Mouse (Mus musculus): ENCODE results near the gene Pigg. TPM values are rescaled to one million over a fixed set of nuclear protein-coding genes. Genes with fewer than 3 reads are reported as not detected.

The Pigg gene
- total RNA-seq (2023), result 1.1 and 1.5 TPM in 2 replicates

DNA sequence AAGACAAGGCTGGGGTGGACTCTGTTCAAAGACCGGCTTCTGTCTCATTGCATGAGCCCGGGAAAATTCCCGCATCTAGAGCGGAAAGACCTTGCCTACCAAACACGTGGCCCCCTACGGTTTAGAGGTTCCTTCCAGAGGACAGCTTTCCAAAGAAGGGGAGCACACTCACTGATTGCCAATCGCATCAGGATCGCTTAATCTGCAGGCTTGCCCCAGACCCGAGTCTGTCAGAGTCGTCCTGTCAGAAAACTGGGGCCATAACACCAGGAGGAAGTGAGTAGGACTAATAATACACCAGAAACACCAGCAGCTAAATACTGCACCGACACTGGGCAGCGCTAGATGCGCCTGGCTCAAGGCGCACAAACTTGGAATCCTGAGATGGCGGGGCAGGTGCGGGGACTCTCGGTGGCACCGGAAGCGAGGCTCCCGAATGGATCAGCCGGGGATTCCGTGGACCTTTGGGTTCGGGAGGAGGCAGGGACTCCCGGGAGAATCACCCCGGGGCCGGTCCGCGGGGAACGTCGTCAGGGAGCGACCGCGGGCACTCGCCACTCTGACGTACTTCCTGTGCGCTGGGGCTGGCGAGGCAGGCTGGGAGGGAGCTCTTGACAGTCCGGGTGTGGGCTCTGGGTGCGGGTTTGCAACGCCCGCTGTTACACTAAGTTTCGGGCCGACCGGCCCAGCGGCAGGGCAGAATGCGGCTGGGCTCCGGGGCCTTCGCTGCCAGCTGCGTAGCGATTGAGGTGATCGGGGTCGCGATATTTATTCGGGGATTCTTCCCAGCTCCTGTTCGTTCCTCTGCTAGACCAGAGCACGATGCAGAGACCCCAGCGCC lies at the start of gene Pigg:
Gene Pigg, plus strand, starts transcription at position 386 of the 841 bp plus-strand sequence.

GRCm38 (mm10) chr5:108268127-108269062 lies 44.0 kb upstream of the Pigg start, which contains the start of gene Dr1:
TSS of gene Dr1 (plus strand) at chr5:108268897.

GRCm38 (mm10) chr5:108367871-108368332 lies 55.5 kb downstream of the Pigg start, which contains the start of gene Gm42517:
TSS of gene Gm42517 (minus strand) at chr5:108367922.

DNA sequence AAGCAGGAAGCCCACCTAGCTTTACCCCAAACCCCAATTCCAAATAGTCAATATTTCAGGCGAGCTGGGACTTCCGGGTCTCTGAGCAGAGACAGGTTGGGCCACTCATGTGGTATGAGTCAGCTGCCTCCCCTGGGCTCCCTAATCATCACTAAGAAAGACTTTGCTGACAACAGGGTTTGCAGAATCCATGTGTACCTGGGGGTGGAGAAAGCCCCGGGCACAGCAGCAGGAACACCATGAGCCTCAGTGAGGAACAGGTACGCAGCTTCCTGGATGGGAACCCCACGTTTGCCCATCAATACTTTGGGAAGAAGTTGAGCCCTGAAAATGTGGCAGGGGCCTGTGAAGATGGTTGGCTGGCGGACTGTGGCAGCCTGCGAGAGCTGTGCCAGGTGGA lies 75.8 kb downstream of the Pigg start, which contains the start of gene Pde6b:
Gene Pde6b, plus strand, starts transcription at position 191 of the 400 bp plus-strand sequence.

Other genes starting within 250 kb of the Pigg start
- gene Mtf2, start 246.9 kb upstream of the Pigg start, total RNA-seq (2023), result 38.8 and 49.8 TPM in 2 replicates
- gene Tmed5, start 180.0 kb upstream of the Pigg start, total RNA-seq (2023), result 52.1 and 55.3 TPM in 2 replicates
- gene Ccdc18, start 179.7 kb upstream of the Pigg start, total RNA-seq (2023), result 3.4 and 5.9 TPM in 2 replicates
- 29.8 and 32.9 TPM in 2 replicates for gene Dr1, start 43.7 kb upstream of the Pigg start, total RNA-seq (2023)
- 0.20 TPM in 1 of 2 replicates, not detected in the other for gene Gm42517, start 55.3 kb downstream of the Pigg start, total RNA-seq (2023)
- not detected in 2 replicates for gene Pde6b, start 75.8 kb downstream of the Pigg start, total RNA-seq (2023)
- gene Atp5k, start 121.8 kb downstream of the Pigg start, total RNA-seq (2023), result 49.6 and 66.6 TPM in 2 replicates
- gene Mfsd7a, start 136.3 kb downstream of the Pigg start, total RNA-seq (2023), result 12.2 and 13.4 TPM in 2 replicates
- gene Pcgf3, start 148.6 kb downstream of the Pigg start, total RNA-seq (2023), result 11.1 and 14.6 TPM in 2 replicates
- gene Cplx1, start 237.4 kb downstream of the Pigg start, total RNA-seq (2023), result not detected in 2 replicates